Mouse (Mus musculus): ENCODE data around the gene Yap1.

GRCm38 (mm10) chr9:7882304-7882865, 122.0 kb downstream of the Yap1 start:
- TF ChIP-seq POLR2A (IDR thresholded peaks at IDR 0.05; ENCODE audit: extremely low read depth, insufficient read depth, low read length) (no peak), CTCF (IDR thresholded peaks at IDR 0.05; ENCODE audit: low read depth, low read length) (no peak)

All from liver, adult 2 months (tissue).